20 mouse cellular contexts compared by ENCODE assay signal in genomic region chr11:88676597-88676996, GRCm38 (mm10). TPM values are rescaled to one million over a fixed set of nuclear protein-coding genes. Genes with fewer than 3 reads are reported as not detected.
A peak's percentile ranks its signal among the peaks of the same experiment; 100 is the strongest.
DNase-seq lines count a peak whose midpoint lies in the region; ATAC-seq and TF ChIP-seq lines count a peak whose summit lies in the region.
"Had no signal": no experiment of that assay in that cellular context is flagged by ENCODE, and none has a peak within 500 bp of the region (broad histone marks: within the 10 kb centered on the region; RNA-seq: fewer than 3 reads in every experiment).

No protein-coding gene starts in this region.

- no peak overlapping the region for H3K9ac ChIP-seq in hindbrain, embryonic 14.5 days
- no peak overlapping the region for H3K9ac ChIP-seq in lung, postnatal 0 days (replicated peaks; ENCODE audit: low read depth)
- H3K9ac ChIP-seq: limb, embryonic 12.5 days; liver, embryonic 12.5 days; lung, embryonic 14.5 days; stomach, embryonic 15.5 days had no signal

- no peak overlapping the region for H3K4me3 ChIP-seq in hindbrain, embryonic 10.5 days
- no peak overlapping the region for H3K4me3 ChIP-seq in hindbrain, embryonic 14.5 days (replicated peaks; ENCODE audit: low read length)
- H3K4me3 ChIP-seq in lung, postnatal 0 days (ENCODE audit: low read depth, low read length) = no peak overlapping the region
- H3K4me3 ChIP-seq: gastrocnemius, adult 2 months; limb, embryonic 12.5 days; liver, embryonic 12.5 days; myocyte; stomach, embryonic 15.5 days had no signal

- no peak for TF ChIP-seq CTCF in lung, postnatal 0 days (IDR thresholded peaks at IDR 0.05)

- H3K9me3 ChIP-seq in hindbrain, embryonic 10.5 days = no peaks in the 10 kb centered on the region
- no peaks in the 10 kb centered on the region for H3K9me3 ChIP-seq in hindbrain, embryonic 14.5 days (ENCODE audit: control insufficient read depth, low read length)
- no peaks in the 10 kb centered on the region for H3K9me3 ChIP-seq in lung, postnatal 0 days (ENCODE audit: low read length)
- H3K9me3 ChIP-seq: G1E; limb, embryonic 12.5 days; liver, embryonic 12.5 days; stomach, embryonic 15.5 days had no signal

- H3K36me3 ChIP-seq in hindbrain, embryonic 10.5 days = peaks cover 97% of the 10 kb centered on the region
- H3K36me3 ChIP-seq in hindbrain, embryonic 14.5 days (replicated peaks; ENCODE audit: control insufficient read depth, insufficient read depth) = peaks cover 37% of the 10 kb centered on the region
- H3K36me3 ChIP-seq in lung, postnatal 0 days (ENCODE audit: insufficient read depth, low read length) = 0 out of 2 replicates have a peak, but pooled peaks cover 6% of the 10 kb centered on the region
- H3K36me3 ChIP-seq: stomach, embryonic 15.5 days had no signal

- H3K4me2 ChIP-seq in hindbrain, embryonic 14.5 days (replicated peaks) = no peak overlapping the region
- H3K4me2 ChIP-seq in lung, postnatal 0 days (replicated peaks; ENCODE audit: low read depth, low read length) = no peak overlapping the region
- H3K4me2 ChIP-seq: heart, embryonic 11.5 days; limb, embryonic 12.5 days; liver, embryonic 12.5 days; lung, embryonic 14.5 days; stomach, embryonic 15.5 days had no signal

- peak; percentile 42 for DNase-seq in cerebellum, adult 9-11 months
- no peak for DNase-seq in hindbrain, embryonic 10.5 days (ENCODE audit: low spot score)
- no peak for DNase-seq in hindbrain, embryonic 14.5 days (ENCODE audit: low spot score)
- DNase-seq in lung, postnatal 0 days (ENCODE audit: low spot score) = peak; percentile 48
- no peak for DNase-seq in lung, adult 18-20 months
- DNase-seq in cerebellum, postnatal 14 days = peak; percentile 42 to 62
- no peak for DNase-seq in urinary bladder, adult 18-20 months (ENCODE audit: low spot score in 2 of 2)
- DNase-seq: adrenal gland, postnatal 10 days; embryo, embryonic 11 days; gastrocnemius, adult 2 months; lung, postnatal 4 days had no signal

- no peak for TF ChIP-seq EP300 in lung, postnatal 0 days (IDR thresholded peaks at IDR 0.05)

- ATAC-seq in cerebellum, adult (ENCODE audit: insufficient number of reproducible peaks, low FRiP score, low TSS enrichment) = no peak; the same call in 1 of the 2 replicates
- no peak for ATAC-seq in hindbrain, embryonic 14.5 days (ENCODE audit: low FRiP score)
- ATAC-seq in lung, postnatal 0 days = peak; percentile 46
- ATAC-seq: activated CD4-positive, CD25-positive, alpha-beta regulatory T cell, adult 4 months; liver, embryonic 12.5 days had no signal

- H3K27ac ChIP-seq in hindbrain, embryonic 10.5 days = peak overlapping the region; percentile 37; the same call in 1 of the 2 replicates
- no peak overlapping the region for H3K27ac ChIP-seq in hindbrain, embryonic 14.5 days
- no peak overlapping the region for H3K27ac ChIP-seq in lung, postnatal 0 days (ENCODE audit: low read length)
- H3K27ac ChIP-seq: limb, embryonic 12.5 days had no signal

- WGBS in hindbrain, embryonic 10.5 days = 87% methylated on average over 2 of the region's 2 CpGs
- 79% methylated on average over 2 of the region's 2 CpGs for WGBS in hindbrain, embryonic 14.5 days
- WGBS in lung, postnatal 0 days = 78% methylated on average over 2 of the region's 2 CpGs

- peaks cover 47% of the 10 kb centered on the region for H3K4me1 ChIP-seq in hindbrain, embryonic 10.5 days (replicated peaks)
- H3K4me1 ChIP-seq in hindbrain, embryonic 14.5 days (replicated peaks; ENCODE audit: control insufficient read depth, insufficient read depth, low read length) = peaks cover 23% of the 10 kb centered on the region
- peaks cover 5% of the 10 kb centered on the region; the same call in 1 of the 2 replicates for H3K4me1 ChIP-seq in lung, postnatal 0 days (ENCODE audit: insufficient read depth, low read depth, low read length)

- H3K27me3 ChIP-seq in hindbrain, embryonic 10.5 days (ENCODE audit: insufficient read depth, poor library complexity, severe bottlenecking) = no peaks in the 10 kb centered on the region
- no peaks in the 10 kb centered on the region for H3K27me3 ChIP-seq in hindbrain, embryonic 14.5 days (ENCODE audit: control insufficient read depth, insufficient read depth, low read length)
- no peaks in the 10 kb centered on the region for H3K27me3 ChIP-seq in lung, postnatal 0 days (replicated peaks; ENCODE audit: insufficient read depth, low read length)
- H3K27me3 ChIP-seq: limb, embryonic 12.5 days; liver, embryonic 12.5 days; stomach, embryonic 15.5 days had no signal

RNA-seq across cellular contexts. Expression of gene Msi2, which starts 41.7 kb away (rescaled TPM):
- 27.3 and 29.9 TPM in 2 replicates for polyA plus RNA-seq in hindbrain, embryonic 10.5 days (2016; fragmentation: Nextera tagmentation; extraction: Ambion mirVana)
- 22.4 and 26.5 TPM in 2 replicates for polyA plus RNA-seq in hindbrain, embryonic 14.5 days (2014; fragmentation: Nextera tagmentation; extraction: Ambion mirVana)
- polyA plus RNA-seq in lung, postnatal 0 days (2015; fragmentation: Nextera tagmentation; extraction: Ambion mirVana) = 12.6 and 13.3 TPM in 2 replicates

Comparison
In these comparisons a context has a peak if more than half of its experiments do, and no peak if none do; other contexts are left out.
1. DNase-seq: peak in cerebellum, adult 9-11 months (single experiment), lung, postnatal 0 days (single experiment) and cerebellum, postnatal 14 days (2 of 2); none in hindbrain, embryonic 10.5 days (single experiment), hindbrain, embryonic 14.5 days (single experiment), lung, adult 18-20 months (0 of 2) and urinary bladder, adult 18-20 months (0 of 2).